Mouse (Mus musculus): Measurements from ENCODE around the gene Eva1a. TPM values are rescaled to one million over a fixed set of nuclear protein-coding genes. Genes with fewer than 3 reads are reported as not detected.

Gene Eva1a
- 10 to 100 TPM; 13.9 to 16.8 TPM for total RNA-seq (2021)

- DNase-seq = no peak
These were observed at the start of gene Eva1a for GRCm38 (mm10) chr6:82040834-82041487. Gene Eva1a, plus strand, starts transcription at chr6:82041043.

GRCm38 (mm10) chr6:82012392-82012791, 28.5 kb upstream of the Eva1a start:
- DNase-seq = no peak

GRCm38 (mm10) chr6:82021074-82021473, 19.8 kb upstream of the Eva1a start:
- no peak for DNase-seq

- no peak for DNase-seq
These were observed 19.3 kb upstream of the Eva1a start for GRCm38 (mm10) chr6:82021494-82021893.

DNA sequence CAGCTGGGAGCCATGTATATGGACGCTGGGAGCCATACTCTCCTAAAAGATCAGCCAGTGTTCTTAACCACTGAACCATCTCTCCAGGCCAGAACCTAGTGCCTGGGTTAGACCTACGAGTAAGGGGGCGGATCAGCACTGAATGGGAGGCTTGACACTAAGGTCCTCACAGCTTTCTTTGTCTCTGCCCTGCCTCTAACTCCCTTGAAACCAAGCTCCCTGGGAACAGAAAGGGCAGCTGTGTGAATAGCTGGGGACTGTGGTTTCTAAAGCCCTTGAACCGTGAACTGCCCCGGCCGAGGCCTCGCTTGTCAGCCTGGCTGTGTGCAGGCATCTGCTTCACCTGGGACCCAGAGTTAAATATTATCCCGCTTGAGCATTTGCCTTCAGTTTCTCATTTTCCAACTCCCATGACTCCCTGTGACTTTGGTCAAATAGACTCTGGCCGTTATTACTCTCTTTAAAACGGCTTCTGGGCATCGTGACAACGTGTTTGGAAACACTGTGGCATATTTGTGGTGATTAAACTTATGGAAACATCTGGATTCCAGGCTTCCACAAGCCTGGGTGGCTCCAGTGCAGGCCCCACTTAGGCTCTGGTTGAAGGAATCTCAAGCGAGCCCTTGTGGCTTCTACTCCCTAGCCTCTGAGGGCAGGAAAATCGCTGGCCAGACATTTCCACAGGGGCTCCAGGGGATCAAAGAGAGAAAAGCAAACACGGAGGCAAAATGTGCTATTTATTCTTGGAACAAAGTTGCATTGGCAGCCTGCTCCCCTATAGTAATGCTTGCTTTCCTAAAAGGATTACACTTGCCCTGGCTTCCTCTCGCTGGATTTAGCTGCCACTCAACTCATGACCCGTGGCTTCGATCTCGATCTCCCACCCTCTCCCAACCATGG, 11.0 kb upstream of the Eva1a start:
- DNase-seq = no peak

- no peak for DNase-seq
These were observed 10.3 kb upstream of the Eva1a start for GRCm38 (mm10) chr6:82030511-82030884.

DNA sequence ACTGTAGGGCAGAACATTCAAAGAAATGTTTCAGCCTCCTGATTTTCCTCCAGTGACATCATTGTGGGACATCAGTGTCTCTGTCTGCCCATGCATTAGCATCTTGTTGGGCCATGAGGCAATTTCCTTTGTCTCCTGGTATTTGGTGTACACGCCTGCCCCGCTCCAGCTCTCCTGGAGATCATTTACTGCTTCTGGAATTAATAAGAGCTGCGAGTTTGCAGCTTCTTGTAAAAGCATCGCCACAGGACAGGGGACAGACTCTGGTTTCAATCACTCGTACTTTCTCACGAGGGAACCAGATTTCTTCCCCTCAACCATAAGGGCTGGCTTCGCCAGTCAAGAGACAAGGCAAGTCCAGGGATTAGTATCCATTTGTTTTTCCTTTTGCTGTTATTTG, 3.6 kb upstream of the Eva1a start:
- DNase-seq = no peak

- DNase-seq = no peak
These were observed 1.6 kb upstream of the Eva1a start for GRCm38 (mm10) chr6:82039193-82039592.

DNA sequence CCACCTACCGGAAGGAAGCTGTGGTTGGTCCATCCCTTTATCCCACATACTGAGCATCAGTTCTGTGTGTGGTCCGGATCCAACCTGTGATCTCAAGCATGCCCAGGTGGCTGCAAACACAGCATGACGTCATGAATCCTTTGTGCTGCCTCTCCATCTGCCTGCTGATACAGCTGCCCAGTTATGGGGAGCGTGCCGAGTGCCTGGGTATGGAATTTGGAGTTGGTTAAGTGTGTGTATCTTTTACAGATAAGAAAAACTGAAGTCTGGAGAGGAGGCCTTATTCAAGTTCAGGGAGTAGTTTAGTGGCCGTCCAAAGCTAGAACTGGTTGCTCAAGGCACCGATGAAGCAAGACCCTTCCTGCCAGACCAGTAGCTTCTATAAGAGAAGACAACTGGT, 875 bp upstream of the Eva1a start:
- DNase-seq = no peak

DNA sequence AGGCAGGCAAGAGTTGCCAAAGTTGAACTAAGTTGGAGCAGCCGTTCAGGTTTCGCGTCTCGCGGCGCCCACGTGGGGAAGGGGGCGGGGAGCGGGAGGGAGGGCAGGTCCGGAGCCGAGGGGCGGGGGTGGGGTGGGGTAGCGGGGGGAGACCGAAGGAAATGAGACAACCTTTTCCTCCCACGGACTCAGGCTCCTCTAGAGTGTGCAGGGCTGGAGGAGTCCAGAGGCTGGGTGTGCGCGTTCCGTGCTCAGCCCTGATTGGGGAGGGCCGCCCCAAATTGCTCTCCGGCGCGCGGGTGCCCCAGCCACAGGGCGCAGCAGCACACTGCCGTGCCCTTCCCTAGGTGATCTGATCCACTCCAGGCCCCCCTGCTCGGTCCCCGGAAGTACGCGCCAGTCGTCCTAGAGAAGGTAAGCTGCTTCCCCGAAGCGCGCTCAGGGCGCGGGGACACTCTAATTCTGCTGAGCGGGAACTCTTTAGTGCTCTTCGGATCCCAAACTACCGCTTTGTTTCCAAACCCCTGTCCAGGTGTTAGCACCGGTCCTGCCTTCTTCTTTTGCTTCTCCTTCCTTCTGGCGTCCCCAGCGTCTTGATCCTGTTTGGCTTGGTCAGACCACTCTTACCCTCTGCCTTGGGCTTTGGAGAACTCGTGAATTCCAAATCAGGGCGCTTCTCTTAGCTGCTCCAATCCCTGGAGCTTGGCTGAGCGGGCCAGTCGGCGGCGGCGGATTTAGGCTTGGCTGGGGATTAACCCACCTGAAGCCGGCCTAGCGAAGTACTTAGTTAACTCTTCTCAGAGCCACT, 849 bp downstream of the Eva1a start:
- DNase-seq = no peak

DNA sequence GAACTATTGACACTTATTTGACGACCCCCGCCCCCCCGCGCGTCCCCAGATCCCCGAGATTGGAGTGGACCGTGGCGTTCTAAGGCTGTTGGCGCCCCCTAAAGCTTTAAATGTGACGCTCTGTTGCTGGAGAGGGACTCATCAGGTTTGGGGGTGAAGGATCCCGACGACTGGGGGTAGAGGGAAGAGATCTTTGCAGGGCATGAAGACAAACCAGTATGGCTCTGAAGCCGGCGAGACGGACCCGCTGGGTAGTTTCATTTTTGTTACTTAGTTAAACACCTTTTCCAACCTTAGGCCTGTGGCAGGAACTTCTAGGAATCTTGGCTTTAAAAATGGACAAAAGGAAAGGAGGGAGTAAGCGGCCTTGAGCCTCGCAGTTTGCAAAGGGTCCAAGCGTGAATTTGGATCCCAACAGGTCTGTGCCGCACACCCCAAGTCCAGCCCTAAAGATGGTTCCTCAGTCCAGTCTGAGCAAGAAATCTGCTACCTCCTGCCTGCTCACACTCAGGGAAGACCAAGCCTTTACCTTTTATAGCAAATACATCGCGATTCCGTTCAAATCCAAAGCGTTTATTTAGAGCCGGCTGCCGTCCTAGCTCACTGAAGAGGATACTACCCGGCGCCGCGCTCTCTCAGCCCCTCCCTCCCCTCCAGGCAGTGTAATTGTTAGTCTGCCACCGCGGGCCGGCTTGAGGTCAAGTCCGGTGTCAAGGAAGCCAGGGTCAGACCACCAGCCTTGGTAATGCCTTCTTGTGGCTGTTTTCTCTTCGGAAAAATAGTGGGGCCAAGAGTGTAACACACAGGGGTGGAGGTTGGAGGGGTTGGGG, 1.7 kb downstream of the Eva1a start:
- no peak for DNase-seq

- no peak for DNase-seq
These were observed 2.8 kb downstream of the Eva1a start for GRCm38 (mm10) chr6:82043634-82044033.

- DNase-seq = no peak
These were observed 3.7 kb downstream of the Eva1a start for GRCm38 (mm10) chr6:82044509-82044908.

DNA sequence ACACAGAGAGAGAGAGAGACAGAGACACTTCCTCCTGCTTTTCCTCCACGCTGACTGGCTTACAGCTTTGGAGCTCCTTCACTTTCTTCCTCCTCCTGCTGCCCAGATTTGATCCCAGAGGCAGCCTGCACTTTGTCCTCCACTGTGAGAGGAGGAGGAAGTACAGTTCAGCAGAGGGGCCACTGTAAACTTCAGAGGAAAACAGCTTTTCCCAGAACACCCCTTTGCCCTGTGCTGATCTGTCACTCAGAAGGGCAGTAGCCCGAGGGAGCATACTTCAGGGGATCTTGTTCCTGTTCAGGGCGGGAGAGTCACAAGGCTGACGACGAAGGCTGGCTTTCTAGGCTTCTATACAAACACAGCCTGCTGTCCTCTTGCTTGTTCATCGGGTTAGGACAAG, 7.1 kb downstream of the Eva1a start:
- no peak for DNase-seq

DNA sequence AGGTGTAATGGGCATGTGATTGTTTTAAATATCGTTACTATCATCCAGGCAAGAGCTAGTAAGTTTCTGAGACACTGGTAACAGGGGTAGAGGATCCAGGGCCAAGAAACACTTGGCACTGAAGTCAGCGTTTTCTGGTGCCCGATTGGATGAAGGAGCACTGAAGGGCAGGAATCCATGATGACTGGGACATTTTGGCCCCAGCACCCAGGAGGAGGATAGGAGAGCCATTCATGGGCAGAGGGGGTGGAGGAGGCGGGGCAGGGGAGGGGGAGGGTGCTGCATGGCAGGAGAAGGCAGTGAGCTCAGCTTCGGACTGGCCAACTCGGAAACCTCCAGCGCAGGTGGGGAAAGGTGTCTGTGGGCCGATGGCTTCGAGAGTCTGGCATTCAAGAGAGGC, 9.4 kb downstream of the Eva1a start:
- DNase-seq = peak in 1 of 2 experiments; percentile 26

DNA sequence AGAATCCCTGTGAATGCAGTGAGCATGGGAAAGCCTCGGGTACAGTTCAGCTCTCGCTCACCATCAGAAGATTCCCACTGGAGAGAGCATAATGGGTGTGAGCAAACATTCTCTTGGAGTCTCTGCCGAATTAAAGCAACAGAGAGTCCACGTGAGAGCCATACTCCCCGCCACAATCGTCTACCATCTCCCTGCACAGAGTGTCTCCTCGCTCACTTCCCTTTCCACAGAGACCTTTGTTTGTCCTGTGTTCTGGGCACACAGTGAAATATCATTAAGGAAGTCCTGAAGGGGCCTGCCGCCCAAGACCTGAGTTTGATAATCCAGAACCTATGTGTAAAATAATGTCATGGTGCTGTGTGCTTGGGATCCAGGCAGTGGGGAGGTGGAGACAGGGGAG, 10.7 kb downstream of the Eva1a start:
- DNase-seq = no peak

DNA sequence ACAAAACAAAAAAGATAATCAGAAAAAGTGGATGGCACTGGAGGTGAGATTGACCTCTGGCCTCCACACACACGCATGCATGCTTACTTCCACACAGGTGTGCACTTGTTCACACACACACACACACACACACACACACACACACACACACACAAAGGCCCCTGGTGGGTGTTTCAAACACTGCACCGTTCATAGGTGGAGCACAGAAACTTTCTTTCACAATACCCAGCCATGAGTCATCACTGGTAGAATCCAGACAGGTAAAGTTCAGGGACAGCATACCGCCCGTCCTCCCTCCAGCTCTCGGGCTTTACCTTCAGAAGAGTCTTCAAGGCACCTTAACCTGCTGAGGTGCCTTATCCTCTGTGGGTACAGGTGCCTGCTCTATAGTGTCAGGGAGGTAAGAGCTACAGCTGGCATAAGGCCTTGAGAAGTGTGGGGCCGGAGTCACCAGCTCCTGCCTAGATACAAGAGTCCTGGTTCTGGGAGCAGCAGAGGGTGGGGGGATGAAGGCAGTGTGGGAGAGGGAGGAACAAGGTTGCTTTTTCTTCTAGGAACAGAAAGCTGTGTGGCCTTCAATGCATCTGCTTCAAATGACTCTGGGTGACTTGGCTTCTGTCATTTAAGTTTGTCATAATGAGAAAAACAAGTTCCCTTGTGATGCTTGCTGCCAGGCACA, 11.3 kb downstream of the Eva1a start:
- no peak for DNase-seq

GRCm38 (mm10) chr6:82052726-82053118, 11.9 kb downstream of the Eva1a start:
- DNase-seq = no peak

GRCm38 (mm10) chr6:82054854-82055253, 14.0 kb downstream of the Eva1a start:
- no peak for DNase-seq

DNA sequence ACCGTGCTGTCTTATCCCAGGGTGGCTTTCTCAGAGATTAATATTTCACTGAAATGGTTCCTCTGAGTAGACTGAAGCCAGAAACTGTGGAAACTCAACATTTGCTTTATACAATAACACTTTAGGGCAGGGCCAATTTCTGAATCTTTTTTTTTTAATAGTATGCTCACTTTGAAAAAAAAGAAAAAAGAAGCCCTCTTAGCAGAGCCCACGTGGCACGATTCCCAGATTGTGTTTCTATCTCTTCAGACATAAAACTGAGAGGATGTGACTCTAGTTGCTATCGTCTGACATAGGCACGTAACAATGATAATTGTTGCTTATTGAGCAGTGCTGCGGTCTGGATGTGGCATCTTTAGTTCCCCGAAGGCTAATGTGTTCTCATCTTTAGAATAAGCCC, 19.1 kb downstream of the Eva1a start:
- no peak for DNase-seq

DNA sequence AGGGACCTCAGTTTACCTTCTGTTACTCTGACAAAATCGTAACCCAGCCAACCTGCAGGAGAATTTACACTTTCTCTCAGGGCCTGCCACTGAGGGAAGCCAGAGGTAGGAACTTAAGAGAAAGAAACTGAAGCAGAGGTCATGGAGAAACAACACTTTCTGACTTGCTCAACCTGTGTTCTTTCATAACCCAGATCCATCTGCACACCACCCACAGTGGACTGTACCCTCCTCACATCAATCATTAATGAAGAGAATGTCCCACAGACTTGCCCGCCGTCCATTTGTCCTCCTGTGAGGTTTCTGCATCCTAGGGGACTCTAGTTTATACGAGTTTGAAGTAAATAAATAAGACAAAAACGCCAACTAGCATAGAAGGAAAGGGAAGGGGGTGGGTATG, 24.4 kb downstream of the Eva1a start:
- no peak for DNase-seq

All from layer of hippocampus, postnatal 36 days (tissue).